Mouse (Mus musculus): ENCODE data around the gene Nacc2.
A peak's percentile ranks its signal among the peaks of the same experiment; 100 is the strongest.

Nacc2 gene

GRCm38 (mm10) chr2:26055747-26056102 is 67.3 kb downstream of the Nacc2 start:
- DNase-seq (ENCODE audit: low read depth, low spot score), result no peak

GRCm38 (mm10) chr2:26055046-26055746 is 67.8 kb downstream of the Nacc2 start:
- DNase-seq (ENCODE audit: low read depth, low spot score), result peak; percentile 67

GRCm38 (mm10) chr2:26052806-26053205 is 70.2 kb downstream of the Nacc2 start:
- no peak for DNase-seq (ENCODE audit: low read depth, low spot score)

GRCm38 (mm10) chr2:26048816-26049215 is 74.2 kb downstream of the Nacc2 start:
- DNase-seq (ENCODE audit: low read depth, low spot score), result no peak

- no peak for DNase-seq (ENCODE audit: low read depth, low spot score)
These were observed 78.8 kb downstream of the Nacc2 start for GRCm38 (mm10) chr2:26044216-26044615.

- DNase-seq (ENCODE audit: low read depth, low spot score), result no peak
These were observed 80.4 kb downstream of the Nacc2 start for GRCm38 (mm10) chr2:26042603-26043002.

- DNase-seq (ENCODE audit: low read depth, low spot score), result peak; percentile 5
These were observed 81.7 kb downstream of the Nacc2 start for GRCm38 (mm10) chr2:26041163-26041810.

GRCm38 (mm10) chr2:26039951-26040350 is 83.1 kb downstream of the Nacc2 start:
- no peak for DNase-seq (ENCODE audit: low read depth, low spot score)

- DNase-seq (ENCODE audit: low read depth, low spot score), result no peak
These were observed 85.6 kb downstream of the Nacc2 start for GRCm38 (mm10) chr2:26037386-26037785.

- DNase-seq (ENCODE audit: low read depth, low spot score), result no peak
These were observed 88.5 kb downstream of the Nacc2 start for GRCm38 (mm10) chr2:26034344-26035050.

GRCm38 (mm10) chr2:26030288-26030687 is 92.7 kb downstream of the Nacc2 start:
- peak; percentile 7 for DNase-seq (ENCODE audit: low read depth, low spot score)

- DNase-seq (ENCODE audit: low read depth, low spot score), result peak; percentile 58
These were observed 98.6 kb downstream of the Nacc2 start for GRCm38 (mm10) chr2:26024138-26025075.

GRCm38 (mm10) chr2:26022626-26023025 is 100.4 kb downstream of the Nacc2 start:
- no peak for DNase-seq (ENCODE audit: low read depth, low spot score)

- no peak for DNase-seq (ENCODE audit: low read depth, low spot score)
These were observed 100.8 kb downstream of the Nacc2 start for GRCm38 (mm10) chr2:26022258-26022565.

- DNase-seq (ENCODE audit: low read depth, low spot score), result peak; percentile 95
These were observed 101.3 kb downstream of the Nacc2 start, which contains the start of gene Ubac1 for GRCm38 (mm10) chr2:26021561-26022257. TSS of gene Ubac1 (minus strand) at chr2:26021747.

- peak; percentile 11 for DNase-seq (ENCODE audit: low read depth, low spot score)
These were observed 102.1 kb downstream of the Nacc2 start for GRCm38 (mm10) chr2:26020714-26021560.

GRCm38 (mm10) chr2:26019923-26020322 is 103.1 kb downstream of the Nacc2 start:
- no peak for DNase-seq (ENCODE audit: low read depth, low spot score)

GRCm38 (mm10) chr2:26017326-26017725 is 105.7 kb downstream of the Nacc2 start:
- DNase-seq (ENCODE audit: low read depth, low spot score), result no peak

GRCm38 (mm10) chr2:26013674-26014073 is 109.3 kb downstream of the Nacc2 start:
- no peak for DNase-seq (ENCODE audit: low read depth, low spot score)

- no peak for DNase-seq (ENCODE audit: low read depth, low spot score)
These were observed 111.6 kb downstream of the Nacc2 start for GRCm38 (mm10) chr2:26011420-26011819.

Data from forelimb bud, embryonic 11.5 days (tissue).